Mouse (Mus musculus): ENCODE measurements at regions not wholly inside any gene's neighbourhood (a gene's known extent, or its start where the extent isn't known, plus 50 kb on each side); places are given as distances from the start of the nearest gene placed in this dataset.

- no peak for DNase-seq (ENCODE audit: low read depth in 2 of 2, low spot score in 2 of 2)
These were observed 170.3 kb upstream of the Jmjd1c start for GRCm38 (mm10) chr10:66925553-66926127.

GRCm38 (mm10) chr10:66927651-66928050 lies 168.3 kb upstream of the Jmjd1c start:
- no peak for DNase-seq (ENCODE audit: low read depth in 2 of 2, low spot score in 2 of 2)

GRCm38 (mm10) chr10:66928211-66928990 lies 167.5 kb upstream of the Jmjd1c start:
- DNase-seq (ENCODE audit: low read depth in 2 of 2, low spot score in 2 of 2): no peak

- DNase-seq (ENCODE audit: low read depth in 2 of 2, low spot score in 2 of 2): no peak
These were observed 165.4 kb upstream of the Jmjd1c start for GRCm38 (mm10) chr10:66930563-66930962.

GRCm38 (mm10) chr10:66931505-66931904 lies 164.4 kb upstream of the Jmjd1c start:
- no peak for DNase-seq (ENCODE audit: low read depth in 2 of 2, low spot score in 2 of 2)

GRCm38 (mm10) chr10:66932544-66932943 lies 163.4 kb upstream of the Jmjd1c start:
- no peak for DNase-seq (ENCODE audit: low read depth in 2 of 2, low spot score in 2 of 2)

GRCm38 (mm10) chr10:66933689-66934088 lies 162.2 kb upstream of the Jmjd1c start:
- no peak for DNase-seq (ENCODE audit: low read depth in 2 of 2, low spot score in 2 of 2)

- no peak for DNase-seq (ENCODE audit: low read depth in 2 of 2, low spot score in 2 of 2)
These were observed 160.2 kb upstream of the Jmjd1c start for GRCm38 (mm10) chr10:66935731-66936130.

- DNase-seq (ENCODE audit: low read depth in 2 of 2, low spot score in 2 of 2): no peak
These were observed 158.8 kb upstream of the Jmjd1c start for GRCm38 (mm10) chr10:66937116-66937515.

GRCm38 (mm10) chr10:66940368-66940767 lies 155.6 kb upstream of the Jmjd1c start:
- DNase-seq (ENCODE audit: low read depth in 2 of 2, low spot score in 2 of 2): no peak

GRCm38 (mm10) chr10:66940922-66941321 lies 155.0 kb upstream of the Jmjd1c start:
- no peak for DNase-seq (ENCODE audit: low read depth in 2 of 2, low spot score in 2 of 2)

- DNase-seq (ENCODE audit: low read depth in 2 of 2, low spot score in 2 of 2): no peak
These were observed 154.0 kb upstream of the Jmjd1c start for GRCm38 (mm10) chr10:66941974-66942373.

GRCm38 (mm10) chr10:66943875-66944274 lies 152.1 kb upstream of the Jmjd1c start:
- no peak for DNase-seq (ENCODE audit: low read depth in 2 of 2, low spot score in 2 of 2)

GRCm38 (mm10) chr10:66946161-66946560 lies 149.8 kb upstream of the Jmjd1c start:
- DNase-seq (ENCODE audit: low read depth in 2 of 2, low spot score in 2 of 2): no peak

- no peak for DNase-seq (ENCODE audit: low read depth in 2 of 2, low spot score in 2 of 2)
These were observed 147.6 kb upstream of the Jmjd1c start for GRCm38 (mm10) chr10:66948329-66948728.

GRCm38 (mm10) chr10:66950441-66950840 lies 145.5 kb upstream of the Jmjd1c start:
- no peak for DNase-seq (ENCODE audit: low read depth in 2 of 2, low spot score in 2 of 2)

GRCm38 (mm10) chr10:66951231-66951822 lies 144.6 kb upstream of the Jmjd1c start:
- no peak for DNase-seq (ENCODE audit: low read depth in 2 of 2, low spot score in 2 of 2)

- no peak for DNase-seq (ENCODE audit: low read depth in 2 of 2, low spot score in 2 of 2)
These were observed 144.0 kb upstream of the Jmjd1c start for GRCm38 (mm10) chr10:66951935-66952334.

- peak; percentile 28 to 61 for DNase-seq (ENCODE audit: low read depth in 2 of 2, low spot score in 2 of 2)
These were observed 142.5 kb upstream of the Jmjd1c start for GRCm38 (mm10) chr10:66953248-66953975.

GRCm38 (mm10) chr10:66953976-66954505 lies 141.9 kb upstream of the Jmjd1c start:
- no peak for DNase-seq (ENCODE audit: low read depth in 2 of 2, low spot score in 2 of 2)

GRCm38 (mm10) chr10:66955430-66955829 lies 140.5 kb upstream of the Jmjd1c start:
- no peak for DNase-seq (ENCODE audit: low read depth in 2 of 2, low spot score in 2 of 2)

Measured in CD8-positive naive resting alpha-beta T cell, adult 2 months (primary cell).